Mouse (Mus musculus): ENCODE results near the gene Ovol3.
"Not testable (repeated sequence)": the region's sequence is repeated elsewhere in the genome, so short reads cannot be mapped to it uniquely, and the experiment has no call there.

Gene Ovol3

GRCm38 (mm10) chr7:30235625-30236024 lies at the start of gene Ovol3:
Gene Ovol3 (minus strand): TSS chr7:30235725.
- no peak for DNase-seq (ENCODE audit: low spot score in 2 of 2)

- DNase-seq (ENCODE audit: low spot score in 2 of 2): no peak
Observed at GRCm38 (mm10) chr7:30282740-30283139, 47.2 kb upstream of the Ovol3 start.

GRCm38 (mm10) chr7:30281522-30281921 lies 46.0 kb upstream of the Ovol3 start:
- no peak for DNase-seq (ENCODE audit: low spot score in 2 of 2)

GRCm38 (mm10) chr7:30280670-30281138 lies 45.2 kb upstream of the Ovol3 start:
- peak; percentile 85 for DNase-seq (ENCODE audit: low spot score in 2 of 2)

DNA sequence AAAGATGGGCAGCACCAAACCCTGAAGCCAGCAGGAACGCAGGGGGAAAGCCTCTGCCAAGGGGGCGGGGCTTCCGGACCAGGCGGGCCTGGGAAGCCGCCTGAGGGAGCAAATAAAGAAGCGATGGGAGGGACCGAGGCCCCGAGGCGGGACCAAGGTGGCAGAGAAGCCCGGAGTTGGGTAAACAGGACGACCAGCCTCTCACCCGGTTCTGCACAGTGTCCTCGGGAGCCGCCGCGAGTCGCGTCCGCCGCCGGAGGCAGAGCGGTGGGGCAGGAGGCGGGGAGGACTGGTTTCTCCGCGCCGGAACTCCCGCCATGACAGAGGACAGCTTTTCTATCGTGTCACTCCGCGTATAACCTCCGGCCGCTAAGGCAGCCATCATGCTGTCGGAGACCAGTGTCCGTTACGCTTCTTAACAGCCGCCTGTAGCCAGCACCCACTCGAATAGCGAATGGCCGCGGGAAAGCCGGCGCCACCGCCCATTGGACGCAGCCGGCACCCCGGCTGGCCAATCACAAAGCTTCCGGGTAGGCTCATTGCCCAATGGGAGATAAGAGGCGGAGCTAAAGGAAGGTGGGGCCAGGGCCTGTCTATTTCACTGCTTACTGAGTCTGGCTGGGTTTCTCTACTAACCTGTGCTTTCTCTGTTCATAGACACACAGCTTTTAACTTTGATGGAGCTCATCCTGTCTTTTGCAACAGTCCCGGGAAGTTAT lies 44.6 kb upstream of the Ovol3 start, which contains the start of the genes Thap8 and Wdr62:
Gene Thap8 (plus strand): TSS at position 144 of the 719 bp plus-strand sequence.
Gene Wdr62 (minus strand): TSS at position 469 of the 719 bp plus-strand sequence.
- peak; percentile 89 to 92 for DNase-seq (ENCODE audit: low spot score in 2 of 2)

GRCm38 (mm10) chr7:30279536-30279935 lies 44.0 kb upstream of the Ovol3 start:
- no peak for DNase-seq (ENCODE audit: low spot score in 2 of 2)

- DNase-seq (ENCODE audit: low spot score in 2 of 2): no peak
Observed at GRCm38 (mm10) chr7:30278911-30279310, 43.4 kb upstream of the Ovol3 start.

- no peak for DNase-seq (ENCODE audit: low spot score in 2 of 2)
Observed at GRCm38 (mm10) chr7:30274383-30274782, 38.9 kb upstream of the Ovol3 start.

DNA sequence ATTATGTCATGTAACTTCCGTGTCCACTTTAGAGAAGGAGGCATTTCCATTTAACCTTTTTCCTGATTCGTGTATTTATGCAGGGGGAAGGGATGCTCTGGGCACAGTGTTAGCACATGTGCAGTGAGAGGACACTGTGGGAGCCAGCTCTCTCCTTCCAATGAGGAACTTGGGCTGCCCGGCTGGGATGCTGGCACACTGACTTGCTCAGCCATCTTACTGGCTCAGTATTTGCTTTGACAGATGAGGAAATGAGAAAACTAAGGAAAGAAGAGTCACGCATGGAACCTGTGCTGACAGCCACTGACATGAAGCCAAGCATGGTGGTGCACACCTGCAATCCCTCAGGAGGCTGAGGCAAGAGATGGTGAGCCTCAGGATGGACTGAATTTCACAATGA lies 34.1 kb upstream of the Ovol3 start:
- no peak for DNase-seq (ENCODE audit: low spot score in 2 of 2)

GRCm38 (mm10) chr7:30266780-30267179 lies 31.3 kb upstream of the Ovol3 start:
- no peak for DNase-seq (ENCODE audit: low spot score in 2 of 2)

- no peak for DNase-seq (ENCODE audit: low spot score in 2 of 2)
Observed at GRCm38 (mm10) chr7:30265935-30266334, 30.4 kb upstream of the Ovol3 start.

- no peak for DNase-seq (ENCODE audit: low spot score in 2 of 2)
Observed at GRCm38 (mm10) chr7:30265531-30265930, 30.0 kb upstream of the Ovol3 start.

DNA sequence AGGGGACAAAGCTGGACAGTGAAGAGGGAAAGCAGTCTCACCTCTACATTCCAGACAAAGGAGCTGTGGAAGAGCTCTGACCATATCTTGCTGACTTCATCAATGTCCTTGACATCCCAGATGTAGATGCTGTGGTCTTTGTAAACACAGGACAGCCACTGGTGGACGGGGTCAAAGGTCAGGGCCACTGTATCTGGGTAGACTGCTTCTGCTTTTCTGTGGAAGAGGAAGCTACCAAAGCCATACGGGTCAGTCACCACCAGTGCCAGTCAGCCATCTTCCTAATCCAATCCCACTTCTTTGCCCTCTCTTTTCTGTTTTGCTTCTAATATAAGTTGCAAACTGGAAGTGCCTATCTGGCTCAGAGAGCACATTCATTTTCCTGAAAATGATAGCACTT lies 29.5 kb upstream of the Ovol3 start:
- no peak for DNase-seq (ENCODE audit: low spot score in 2 of 2)

DNA sequence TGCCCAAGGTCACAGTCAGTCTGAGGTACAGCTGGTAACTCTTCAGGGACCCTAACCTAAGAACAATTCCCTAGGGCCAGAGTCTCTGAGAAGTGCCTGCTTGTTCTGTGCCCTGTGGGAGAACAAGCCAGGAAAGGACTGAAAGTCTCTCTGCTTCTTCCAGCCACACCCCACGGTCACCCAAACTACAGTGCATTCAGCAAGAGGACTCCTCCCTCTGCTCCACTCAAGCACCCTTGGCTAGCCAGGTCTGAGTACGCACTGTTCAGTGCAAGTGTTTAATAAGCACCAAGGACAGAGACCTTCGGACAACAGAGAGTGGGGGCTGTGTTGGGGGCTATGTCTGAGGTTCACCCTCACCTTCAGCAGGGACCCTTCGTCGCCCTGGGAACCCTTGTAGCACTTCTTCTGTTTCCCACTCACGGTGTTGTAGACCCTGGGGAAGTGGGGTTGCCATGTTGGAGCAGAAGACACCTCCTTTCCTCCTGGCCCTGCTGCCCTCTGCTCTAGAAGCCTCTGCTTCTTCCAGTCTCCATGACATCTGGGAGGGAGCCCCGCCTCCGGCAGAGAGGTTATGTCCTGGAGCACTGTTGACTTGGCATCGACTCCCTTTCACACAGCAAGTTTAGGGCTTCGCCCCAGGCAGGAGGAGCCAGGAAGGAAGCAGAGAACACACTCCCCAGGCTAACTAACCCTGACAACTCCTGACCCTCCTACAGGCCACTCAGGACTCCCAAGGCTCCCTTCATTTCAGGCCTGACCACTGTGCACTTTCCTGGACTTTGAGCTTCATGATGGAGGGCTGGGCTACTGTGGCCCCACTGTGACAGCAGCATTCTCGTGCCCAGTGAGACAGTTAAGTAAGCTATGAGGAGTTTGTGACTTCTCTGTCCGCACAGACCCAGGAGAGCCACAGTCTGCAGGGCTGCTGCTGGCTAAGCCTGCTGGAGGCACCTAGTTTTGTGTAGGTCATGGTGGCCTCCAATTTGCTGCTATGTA lies 16.7 kb upstream of the Ovol3 start:
- DNase-seq (ENCODE audit: low spot score in 2 of 2): no peak

DNA sequence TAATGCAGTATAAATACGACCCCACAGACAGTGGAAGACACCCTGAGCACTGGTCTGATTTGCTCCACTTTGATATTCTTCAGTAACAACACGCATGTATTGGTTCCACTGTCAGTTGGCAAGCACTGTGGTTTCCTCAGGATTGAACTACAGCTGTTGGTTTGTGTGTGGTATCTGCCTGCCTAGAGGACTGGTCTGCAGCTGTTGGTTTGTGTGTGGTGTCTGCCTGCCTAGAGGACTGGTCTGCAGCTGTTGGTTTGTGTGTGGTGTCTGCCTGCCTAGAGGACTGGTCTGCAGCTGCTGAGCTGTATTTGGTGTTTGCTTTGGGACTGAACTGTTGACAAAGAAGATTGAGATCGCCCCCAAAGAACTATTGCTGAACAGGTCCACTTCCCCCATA lies 1.8 kb upstream of the Ovol3 start:
- DNase-seq (ENCODE audit: low spot score in 2 of 2): not testable (repeated sequence)

DNA sequence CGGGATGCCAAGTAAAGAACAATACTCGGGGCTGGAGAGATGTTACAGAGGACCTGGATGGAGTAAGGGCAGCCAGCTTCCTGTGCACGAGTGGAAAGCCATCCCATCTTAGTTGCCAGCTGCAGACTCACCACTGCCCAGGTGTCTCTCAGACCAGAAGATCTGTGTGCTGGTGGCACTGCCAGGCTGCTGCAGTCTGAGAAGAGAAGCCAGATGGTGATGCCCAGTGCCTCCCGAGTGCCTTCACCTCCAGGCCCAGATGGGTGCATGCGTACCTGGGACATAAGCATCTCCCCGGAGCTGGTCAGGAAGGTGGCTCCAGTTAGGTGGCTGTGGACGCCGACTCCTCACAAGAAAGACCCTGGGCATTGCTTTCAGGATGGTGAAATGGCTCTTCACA lies 434 bp downstream of the Ovol3 start:
- no peak for DNase-seq (ENCODE audit: low spot score in 2 of 2)

- DNase-seq (ENCODE audit: low spot score in 2 of 2): no peak
Observed at GRCm38 (mm10) chr7:30234276-30234858, 1.2 kb downstream of the Ovol3 start.

DNA sequence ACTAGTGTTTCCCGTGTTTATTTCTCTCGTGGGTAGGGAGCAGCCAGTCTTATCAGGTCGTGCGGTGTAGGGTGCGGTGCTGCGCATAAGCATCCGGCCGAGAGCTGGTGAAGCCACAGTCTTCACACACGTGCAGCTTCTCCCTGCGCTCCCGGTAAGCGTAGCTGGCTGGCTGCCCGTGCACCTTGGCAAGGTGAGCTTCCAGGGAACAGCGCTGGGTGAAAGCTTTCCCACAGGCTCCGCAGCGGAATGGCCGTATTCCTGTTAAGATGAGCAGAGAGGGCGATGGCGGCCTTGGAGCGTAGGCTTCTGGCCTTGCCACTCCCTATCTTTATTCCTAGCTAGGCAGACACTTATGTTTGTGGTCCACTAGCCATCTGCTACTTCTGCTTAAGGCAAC lies 2.1 kb downstream of the Ovol3 start:
- DNase-seq (ENCODE audit: low spot score in 2 of 2): peak in 1 of 2 experiments; percentile 8

- DNase-seq (ENCODE audit: low spot score in 2 of 2): peak; percentile 25 to 29
Observed at GRCm38 (mm10) chr7:30232631-30233148, 2.8 kb downstream of the Ovol3 start.

- peak; percentile 98 to 99 for DNase-seq (ENCODE audit: low spot score in 2 of 2)
Observed at GRCm38 (mm10) chr7:30231669-30232454, 3.7 kb downstream of the Ovol3 start, which contains the start of the genes Polr2i and Tbcb. Gene Polr2i (plus strand): TSS chr7:30231948. Gene Tbcb (minus strand): TSS chr7:30232272.

GRCm38 (mm10) chr7:30231328-30231668 lies 4.2 kb downstream of the Ovol3 start:
- peak in 1 of 2 experiments; percentile 8 for DNase-seq (ENCODE audit: low spot score in 2 of 2)

Data from right cerebral cortex, adult 2 months (tissue).